Mouse (Mus musculus) ovary, postnatal 10 days (tissue): ENCODE measurements around the gene Fam222a.

ENCODE experiments used
- DNase-seq: peaks from one replicate; pipeline ENCODE4 v3.0.0; 2022; ENCODE audit warnings: low spot score

The Fam222a gene

GRCm38 (mm10) chr5:114560533-114560936, 7.3 kb upstream of the Fam222a start:
- no peak for DNase-seq

GRCm38 (mm10) chr5:114560965-114561364, 6.9 kb upstream of the Fam222a start:
- no peak for DNase-seq

- DNase-seq = no peak
Observed at GRCm38 (mm10) chr5:114563994-114564393, 3.8 kb upstream of the Fam222a start.

GRCm38 (mm10) chr5:114565305-114565704, 2.5 kb upstream of the Fam222a start:
- DNase-seq = peak; percentile 44

GRCm38 (mm10) chr5:114565751-114566150, 2.1 kb upstream of the Fam222a start:
- no peak for DNase-seq

GRCm38 (mm10) chr5:114566461-114566860, 1.4 kb upstream of the Fam222a start:
- no peak for DNase-seq

GRCm38 (mm10) chr5:114567075-114567517, 720 bp upstream of the Fam222a start:
- peak; percentile 87 for DNase-seq

GRCm38 (mm10) chr5:114568818-114569217, 1.0 kb downstream of the Fam222a start:
- no peak for DNase-seq

GRCm38 (mm10) chr5:114569918-114570670, 2.3 kb downstream of the Fam222a start:
- no peak for DNase-seq

GRCm38 (mm10) chr5:114570791-114571450, 3.1 kb downstream of the Fam222a start:
- DNase-seq = no peak

- no peak for DNase-seq
Observed at GRCm38 (mm10) chr5:114571451-114572030, 3.7 kb downstream of the Fam222a start.

- no peak for DNase-seq
Observed at GRCm38 (mm10) chr5:114572997-114573396, 5.2 kb downstream of the Fam222a start.

- no peak for DNase-seq
Observed at GRCm38 (mm10) chr5:114573920-114574628, 6.3 kb downstream of the Fam222a start.

- DNase-seq = no peak
Observed at GRCm38 (mm10) chr5:114575010-114575409, 7.2 kb downstream of the Fam222a start.

- no peak for DNase-seq
Observed at GRCm38 (mm10) chr5:114575530-114575929, 7.7 kb downstream of the Fam222a start.

GRCm38 (mm10) chr5:114575986-114576605, 8.3 kb downstream of the Fam222a start:
- DNase-seq = no peak

GRCm38 (mm10) chr5:114578361-114578760, 10.5 kb downstream of the Fam222a start:
- no peak for DNase-seq

- no peak for DNase-seq
Observed at GRCm38 (mm10) chr5:114579714-114580357, 12.0 kb downstream of the Fam222a start.

- no peak for DNase-seq
Observed at GRCm38 (mm10) chr5:114581486-114581885, 13.7 kb downstream of the Fam222a start.

GRCm38 (mm10) chr5:114583046-114583445, 15.2 kb downstream of the Fam222a start:
- no peak for DNase-seq

GRCm38 (mm10) chr5:114583490-114584175, 15.8 kb downstream of the Fam222a start:
- DNase-seq = no peak
